Mouse (Mus musculus) liver, embryonic 13.5 days (tissue): Measurements from ENCODE around the gene Il17a. TPM values are rescaled to one million over a fixed set of nuclear protein-coding genes. Genes with fewer than 3 reads are reported as not detected.
"Not testable (repeated sequence)": the region's sequence is repeated elsewhere in the genome, so short reads cannot be mapped to it uniquely, and the experiment has no call there.

ENCODE experiments used
- ATAC-seq: fragments of 200-750 bp; cut with Nextera tagmentation; 2 replicates; pipeline ENCODE4 v1.8.0; 2017; ENCODE audit warnings: low read depth, mild to moderate bottlenecking, moderate number of reproducible peaks, moderate library complexity
- DNase-seq: peaks from one replicate; pipeline ENCODE4 v3.0.0; 2022
- H3K27ac ChIP-seq: fragments of 300-500 bp; sonication (generic); 2 replicates; pipeline ENCODE4 v1.5.1; 2015; ENCODE audit warnings: moderate library complexity, mild to moderate bottlenecking, inconsistent platforms
- H3K27me3 ChIP-seq: fragments of 300-500 bp; sonication (generic); 2 replicates; pipeline ENCODE4 v1.6.1; 2015; ENCODE audit warnings: mild to moderate bottlenecking, inconsistent platforms
- H3K36me3 ChIP-seq: fragments of 300-500 bp; sonication (generic); 2 replicates; pipeline ENCODE4 v1.6.1; 2015; ENCODE audit warnings: mild to moderate bottlenecking, inconsistent platforms
- H3K4me1 ChIP-seq: fragments of 300-500 bp; sonication (generic); replicated peaks from 2 replicates; pipeline ENCODE4 v1.6.1; 2015; ENCODE audit warnings: inconsistent platforms
- H3K4me2 ChIP-seq: fragments of 300-500 bp; sonication (generic); 2 replicates; pipeline ENCODE4 v1.6.1; 2015; ENCODE audit warnings: inconsistent platforms, mild to moderate bottlenecking, moderate library complexity
- H3K4me3 ChIP-seq: fragments of 300-500 bp; sonication (generic); replicated peaks from 2 replicates; pipeline ENCODE4 v1.5.1; 2015; ENCODE audit warnings: mild to moderate bottlenecking, inconsistent platforms
- H3K9ac ChIP-seq: fragments of 300-500 bp; sonication (generic); 2 replicates; pipeline ENCODE4 v1.6.1; 2015; ENCODE audit warnings: mild to moderate bottlenecking, inconsistent platforms
- H3K9me3 ChIP-seq: fragments of 300-500 bp; sonication (generic); replicated peaks from 2 replicates; pipeline ENCODE4 v1.6.1; 2016; ENCODE audit warnings: inconsistent platforms
- WGBS: fragments of 180-500 bp; shearing (Covaris S2); methylation state at CpG from one replicate; pipeline ENCODE4 v1.1.7; 2015; ENCODE audit not compliant: insufficient replicate concordance; 5-methylcytosine and 5-hydroxymethylcytosine counted together
- microRNA counts: library from miRNA; unstranded; fragments of <30 nt; microRNA quantifications from one replicate; lab custom pipeline; 2016
- microRNA-seq: library from miRNA; unstranded; fragments of <30 nt; microRNA quantifications from one replicate; pipeline ENCODE4, GENCODE M21; 2016
- polyA plus RNA-seq: library from polyadenylated mRNA; unstranded; fragments of >200 nt; fragmentation: Nextera tagmentation; extraction: Ambion mirVana; gene quantifications from 2 replicates; pipeline ENCODE4 v1.2.1, GENCODE M21; 2015

Gene Il17a
- polyA plus RNA-seq, 1 experiment from 2014 or later, result not detected

DNA sequence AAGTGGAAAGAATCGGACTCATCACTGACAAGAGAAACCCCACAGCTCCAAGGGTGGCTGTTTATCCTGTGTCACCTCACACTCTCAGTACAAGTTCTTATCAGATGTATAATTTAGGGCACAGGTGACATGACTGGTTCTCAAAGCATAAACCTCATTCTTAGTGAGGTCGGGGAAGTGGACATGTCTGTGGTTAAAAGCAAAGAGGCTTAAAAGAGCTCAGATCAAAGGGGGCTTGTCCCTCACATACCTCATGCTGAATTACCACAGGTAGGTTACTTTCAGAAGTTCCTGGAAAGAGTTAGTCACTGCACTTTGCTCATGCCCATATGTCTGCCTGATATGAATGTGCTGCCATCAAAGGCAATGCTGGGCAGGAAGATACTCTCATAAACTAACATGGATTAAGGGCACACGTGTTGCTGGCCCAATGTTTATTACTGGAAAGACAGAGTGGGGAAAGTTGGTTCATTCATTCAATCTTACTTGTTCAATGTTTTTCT is 9.8 kb downstream of the Il17a start:
- H3K9me3 ChIP-seq, result no peaks in the 10 kb centered on the region
- no peak overlapping the region for H3K4me3 ChIP-seq
- no peak for DNase-seq
- no peak overlapping the region for H3K9ac ChIP-seq
- H3K4me1 ChIP-seq, result no peaks in the 10 kb centered on the region
- H3K27me3 ChIP-seq, result no peaks in the 10 kb centered on the region
- no peaks in the 10 kb centered on the region for H3K36me3 ChIP-seq
- no peak overlapping the region for H3K27ac ChIP-seq
- 49% methylated on average over 3 of the region's 3 CpGs for WGBS
- no peak overlapping the region for H3K4me2 ChIP-seq
- ATAC-seq, result no peak

- no peaks in the 10 kb centered on the region for H3K4me1 ChIP-seq
- H3K9ac ChIP-seq, result no peak overlapping the region
- H3K27me3 ChIP-seq, result no peaks in the 10 kb centered on the region
- H3K4me2 ChIP-seq, result no peak overlapping the region
- WGBS, result 35% methylated on average over 10 of the region's 10 CpGs
- no peak for DNase-seq
- H3K27ac ChIP-seq, result no peak overlapping the region
- no peak for ATAC-seq
- H3K36me3 ChIP-seq, result no peaks in the 10 kb centered on the region
- H3K9me3 ChIP-seq, result no peaks in the 10 kb centered on the region
- H3K4me3 ChIP-seq, result no peak overlapping the region
Observed at GRCm38 (mm10) chr1:20754439-20754838, 23.7 kb downstream of the Il17a start.

- H3K9ac ChIP-seq, result no peak overlapping the region
- H3K4me3 ChIP-seq, result no peak overlapping the region
- no peaks in the 10 kb centered on the region for H3K36me3 ChIP-seq
- WGBS, result 73% methylated on average over 3 of the region's 3 CpGs
- H3K4me1 ChIP-seq, result no peaks in the 10 kb centered on the region
- no peak overlapping the region for H3K27ac ChIP-seq
- no peak for ATAC-seq
- no peak for DNase-seq
- no peak overlapping the region for H3K4me2 ChIP-seq
- no peaks in the 10 kb centered on the region for H3K27me3 ChIP-seq
- H3K9me3 ChIP-seq, result no peaks in the 10 kb centered on the region
Observed at GRCm38 (mm10) chr1:20757586-20757985, 26.9 kb downstream of the Il17a start.

- H3K9ac ChIP-seq, result no peak overlapping the region
- no peak overlapping the region for H3K27ac ChIP-seq
- no peak overlapping the region for H3K4me3 ChIP-seq
- no peaks in the 10 kb centered on the region for H3K9me3 ChIP-seq
- no peaks in the 10 kb centered on the region for H3K27me3 ChIP-seq
- DNase-seq (no peak), ATAC-seq (no peak)
- H3K4me2 ChIP-seq, result no peak overlapping the region
- H3K36me3 ChIP-seq, result no peaks in the 10 kb centered on the region
- no peaks in the 10 kb centered on the region for H3K4me1 ChIP-seq
- 73% methylated on average over 10 of the region's 10 CpGs for WGBS
Observed at GRCm38 (mm10) chr1:20759799-20760198, 29.1 kb downstream of the Il17a start.

- Histone ChIP-seq H3K36me3 (no peaks in the 10 kb centered on the region), H3K27ac (no peak overlapping the region), H3K4me1 (no peaks in the 10 kb centered on the region), H3K4me3 (no peak overlapping the region), H3K27me3 (no peaks in the 10 kb centered on the region), H3K4me2 (no peak overlapping the region), H3K9ac (no peak overlapping the region), H3K9me3 (no peaks in the 10 kb centered on the region)
- WGBS, result 67% methylated on average over 5 of the region's 5 CpGs
- DNase-seq, result no peak
- ATAC-seq, result no peak
Observed at GRCm38 (mm10) chr1:20760331-20760730, 29.6 kb downstream of the Il17a start.

DNA sequence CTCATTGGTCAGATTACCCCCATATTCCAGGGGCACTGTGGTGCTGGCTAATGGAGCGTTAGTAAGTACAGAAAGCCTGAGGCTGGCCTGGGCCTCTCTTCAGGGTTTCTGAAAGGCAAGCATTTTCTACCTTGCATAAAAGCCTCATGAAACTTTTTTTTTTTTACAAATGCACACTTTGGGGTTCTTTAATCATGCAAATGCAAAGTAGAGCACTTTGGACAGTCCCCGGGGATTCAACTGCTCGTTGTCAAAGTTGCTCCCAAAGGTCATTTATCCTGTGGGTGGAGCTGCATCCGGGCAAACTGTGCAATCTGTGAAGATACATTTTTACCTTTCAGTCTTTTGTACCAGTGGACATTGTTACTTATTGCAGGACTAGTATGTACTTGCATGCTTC is 30.7 kb downstream of the Il17a start:
- H3K27ac ChIP-seq, result no peak overlapping the region
- no peak for ATAC-seq
- no peak overlapping the region for H3K4me3 ChIP-seq
- 67% methylated on average over 4 of the region's 4 CpGs for WGBS
- H3K27me3 ChIP-seq, result no peaks in the 10 kb centered on the region
- H3K4me2 ChIP-seq, result no peak overlapping the region
- H3K36me3 ChIP-seq, result no peaks in the 10 kb centered on the region
- DNase-seq, result no peak
- no peaks in the 10 kb centered on the region for H3K9me3 ChIP-seq
- no peaks in the 10 kb centered on the region for H3K4me1 ChIP-seq
- no peak overlapping the region for H3K9ac ChIP-seq

DNA sequence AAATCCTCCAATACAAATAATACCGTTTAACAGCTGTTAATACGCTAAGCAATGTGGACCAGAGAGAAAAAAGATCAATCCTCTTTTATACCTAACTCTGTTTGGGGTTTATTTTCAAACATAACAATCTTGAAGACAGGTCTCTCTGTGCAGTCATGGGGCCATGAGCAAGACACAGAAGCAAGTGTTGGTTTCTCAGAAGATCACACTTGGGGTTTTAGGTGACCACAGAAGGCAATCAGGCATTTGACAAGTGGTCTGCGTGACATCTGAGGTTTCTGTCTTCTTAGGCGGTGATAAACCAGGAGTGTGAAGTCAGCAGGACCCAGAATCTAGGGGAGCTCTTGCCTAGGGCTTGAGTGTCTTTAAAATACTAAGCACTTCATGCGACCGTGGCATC is 35.8 kb downstream of the Il17a start:
- 58% methylated on average over 6 of the region's 6 CpGs for WGBS
- Histone ChIP-seq H3K4me1 (no peaks in the 10 kb centered on the region), H3K9me3 (no peaks in the 10 kb centered on the region), H3K36me3 (no peaks in the 10 kb centered on the region), H3K27ac (no peak overlapping the region), H3K9ac (no peak overlapping the region), H3K27me3 (no peaks in the 10 kb centered on the region), H3K4me3 (no peak overlapping the region), H3K4me2 (no peak overlapping the region)
- DNase-seq (no peak), ATAC-seq (no peak)

DNA sequence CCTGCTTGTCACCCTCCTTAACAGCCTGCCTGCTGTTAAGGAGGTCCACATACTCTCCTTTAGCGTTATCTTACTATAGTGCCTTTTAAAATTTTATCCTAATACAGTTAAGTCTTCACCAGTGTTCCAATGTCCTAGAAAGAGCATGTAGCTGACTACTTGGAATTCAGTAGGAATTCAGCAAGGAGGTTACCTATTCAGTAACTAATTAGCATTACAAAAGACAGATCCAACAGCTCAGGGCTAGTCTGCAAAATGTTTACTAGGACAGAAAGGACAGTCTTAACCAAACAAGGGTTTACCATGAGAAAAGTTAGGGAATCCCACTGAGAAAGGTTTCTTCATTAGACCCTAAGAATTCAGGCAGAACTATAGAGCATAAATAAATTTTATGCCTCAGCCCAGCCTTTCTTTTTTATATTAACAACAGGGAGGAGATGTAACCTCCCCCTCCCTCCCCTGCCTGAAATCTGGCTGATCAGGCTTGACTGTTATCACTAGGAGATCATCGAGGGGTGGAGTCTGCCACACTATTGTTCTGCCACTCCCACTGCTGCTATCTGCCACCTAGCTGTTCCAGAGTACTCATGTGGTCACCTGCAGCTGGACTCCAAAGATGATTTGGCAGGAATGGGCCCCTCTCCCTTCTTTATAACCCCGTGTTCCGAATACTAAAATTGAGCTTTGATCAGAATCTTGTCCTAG is 43.5 kb downstream of the Il17a start:
- WGBS, result 64% methylated on average over 4 of the region's 4 CpGs
- H3K4me1 ChIP-seq, H3K27ac ChIP-seq, H3K9me3 ChIP-seq, H3K27me3 ChIP-seq, ATAC-seq, H3K36me3 ChIP-seq, DNase-seq, H3K9ac ChIP-seq, H3K4me3 ChIP-seq, H3K4me2 ChIP-seq: not testable (repeated sequence)

- Histone ChIP-seq H3K9ac (no peak overlapping the region), H3K27ac (no peak overlapping the region), H3K4me1 (no peaks in the 10 kb centered on the region), H3K4me2 (no peak overlapping the region), H3K4me3 (no peak overlapping the region), H3K27me3 (no peaks in the 10 kb centered on the region), H3K9me3 (no peaks in the 10 kb centered on the region), H3K36me3 (no peaks in the 10 kb centered on the region)
- 47% methylated on average over 2 of the region's 2 CpGs for WGBS
- DNase-seq (no peak), ATAC-seq (no peak)
Observed at GRCm38 (mm10) chr1:20778366-20778765, 47.7 kb downstream of the Il17a start.

MicroRNAs encoded within 50 kb of the gene (microRNA counts, 519-probe panel; counts per million panel counts)
- microRNA mmu-miR-133b (lab: Ali Mortazavi, UCI), result 3,403 counts per million, percentile 22 among the panel's probes with 10 or more counts

Small RNAs within 50 kb of the gene (microRNA-seq; reads per million reads assigned to microRNA genes)
- 10.9 reads per million, percentile 25 among the genes with 10 or more reads in this experiment for gene Mir133b

Other genes with a start within 250 kb of the Il17a start
- 0.10 and 0.12 TPM in 2 replicates for gene Pkhd1, start 112.8 kb upstream of the Il17a start, polyA plus RNA-seq
- 0.27 TPM in 1 of 2 replicates, not detected in the other for gene Il17f, start 59.7 kb downstream of the Il17a start, polyA plus RNA-seq
- 180 and 199 TPM in 2 replicates for gene Mcm3, start 89.4 kb downstream of the Il17a start, polyA plus RNA-seq
- gene Paqr8, start 159.7 kb downstream of the Il17a start, polyA plus RNA-seq, result 0.44 and 0.48 TPM in 2 replicates
- 0.41 and 0.45 TPM in 2 replicates for gene Efhc1, start 220.7 kb downstream of the Il17a start, polyA plus RNA-seq